Mouse (Mus musculus): Measurements from ENCODE around the gene Cgnl1.

Gene Cgnl1

GRCm38 (mm10) chr9:71722366-71722765 is 49.0 kb downstream of the Cgnl1 start:
- in situ Hi-C loops (cut with MboI, MseI): no loop called here

- in situ Hi-C loops (cut with MboI, MseI): no loop called here
Measured at GRCm38 (mm10) chr9:71716995-71717394, 54.4 kb downstream of the Cgnl1 start.

- in situ Hi-C loops (cut with MboI, MseI): no loop called here
Measured at GRCm38 (mm10) chr9:71710776-71711175, 60.6 kb downstream of the Cgnl1 start.

GRCm38 (mm10) chr9:71709199-71709598 is 62.2 kb downstream of the Cgnl1 start:
- in situ Hi-C loops (cut with MboI, MseI): no loop called here

GRCm38 (mm10) chr9:71707989-71708388 is 63.4 kb downstream of the Cgnl1 start:
- in situ Hi-C loops (cut with MboI, MseI): no loop called here

GRCm38 (mm10) chr9:71704332-71705014 is 66.9 kb downstream of the Cgnl1 start:
- in situ Hi-C loops (cut with MboI, MseI): no loop called here

- in situ Hi-C loops (cut with MboI, MseI): no loop called here
Measured at GRCm38 (mm10) chr9:71699087-71699486, 72.3 kb downstream of the Cgnl1 start.

GRCm38 (mm10) chr9:71698116-71698515 is 73.3 kb downstream of the Cgnl1 start:
- in situ Hi-C loops (cut with MboI, MseI): no loop called here

GRCm38 (mm10) chr9:71697189-71697588 is 74.2 kb downstream of the Cgnl1 start:
- in situ Hi-C loops (cut with MboI, MseI): no loop called here

- in situ Hi-C loops (cut with MboI, MseI): no loop called here
Measured at GRCm38 (mm10) chr9:71696762-71697161, 74.6 kb downstream of the Cgnl1 start.

- in situ Hi-C loops (cut with MboI, MseI): no loop called here
Measured at GRCm38 (mm10) chr9:71695133-71695532, 76.3 kb downstream of the Cgnl1 start.

GRCm38 (mm10) chr9:71694223-71694622 is 77.2 kb downstream of the Cgnl1 start:
- in situ Hi-C loops (cut with MboI, MseI): no loop called here

- in situ Hi-C loops (cut with MboI, MseI): no loop called here
Measured at GRCm38 (mm10) chr9:71693771-71694170, 77.6 kb downstream of the Cgnl1 start.

- in situ Hi-C loops (cut with MboI, MseI): no loop called here
Measured at GRCm38 (mm10) chr9:71692165-71692564, 79.2 kb downstream of the Cgnl1 start.

- in situ Hi-C loops (cut with MboI, MseI): no loop called here
Measured at GRCm38 (mm10) chr9:71689369-71690073, 81.9 kb downstream of the Cgnl1 start.

GRCm38 (mm10) chr9:71686463-71686862 is 84.9 kb downstream of the Cgnl1 start:
- in situ Hi-C loops (cut with MboI, MseI): no loop called here

- in situ Hi-C loops (cut with MboI, MseI): no loop called here
Measured at GRCm38 (mm10) chr9:71684772-71685171, 86.6 kb downstream of the Cgnl1 start.

GRCm38 (mm10) chr9:71680381-71680780 is 91.0 kb downstream of the Cgnl1 start:
- in situ Hi-C loops (cut with MboI, MseI): no loop called here

GRCm38 (mm10) chr9:71679103-71679815 is 92.1 kb downstream of the Cgnl1 start:
- in situ Hi-C loops (cut with MboI, MseI): no loop called here

- in situ Hi-C loops (cut with MboI, MseI): no loop called here
Measured at GRCm38 (mm10) chr9:71676988-71677688, 94.3 kb downstream of the Cgnl1 start.

- in situ Hi-C loops (cut with MboI, MseI): no loop called here
Measured at GRCm38 (mm10) chr9:71675799-71676414, 95.5 kb downstream of the Cgnl1 start.

- in situ Hi-C loops (cut with MboI, MseI): no loop called here
Measured at GRCm38 (mm10) chr9:71675216-71675615, 96.2 kb downstream of the Cgnl1 start.
